ENCODE assay signal across 24 mouse cellular contexts in the genomic region with DNA sequence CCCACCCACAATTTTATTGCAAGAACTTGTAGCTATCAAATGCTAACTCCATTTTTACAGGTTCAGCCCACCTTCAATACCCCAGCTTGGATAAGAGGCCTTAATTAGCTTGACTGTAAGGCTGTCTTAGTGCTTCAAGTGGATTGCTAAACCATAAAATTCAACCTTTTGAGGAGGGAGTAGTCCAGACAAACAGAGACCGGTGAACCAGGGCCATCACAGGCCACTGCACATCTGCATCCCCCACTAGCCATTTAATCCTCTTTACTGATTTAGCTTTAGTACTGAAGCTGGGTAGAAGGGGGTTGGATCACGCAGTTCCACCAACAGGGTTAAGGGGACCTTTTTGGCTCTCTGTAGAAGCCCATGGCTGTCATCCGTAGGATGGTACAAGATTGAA.
"Had no signal": no experiment of that assay in that cellular context is flagged by ENCODE, and none has a peak within 500 bp of the region (broad histone marks: within the 10 kb centered on the region; RNA-seq: fewer than 3 reads in every experiment).

No protein-coding gene starts in this region.

- H3K9ac ChIP-seq: heart, embryonic 12.5 days; hindbrain, embryonic 12.5 days; hindbrain, embryonic 14.5 days; intestine, embryonic 15.5 days; liver, embryonic 13.5 days; liver, embryonic 15.5 days had no signal

- H3K36me3 ChIP-seq: heart, embryonic 10.5 days; hindbrain, embryonic 10.5 days; hindbrain, embryonic 12.5 days; intestine, embryonic 15.5 days; liver, embryonic 13.5 days; liver, embryonic 15.5 days had no signal

- H3K4me2 ChIP-seq: heart, embryonic 12.5 days; hindbrain, embryonic 12.5 days; hindbrain, embryonic 14.5 days; intestine, embryonic 15.5 days; liver, embryonic 11.5 days; liver, embryonic 13.5 days; liver, embryonic 15.5 days had no signal

- H3K9me3 ChIP-seq: heart, embryonic 10.5 days; heart, embryonic 12.5 days; hindbrain, embryonic 10.5 days; hindbrain, embryonic 12.5 days; intestine, embryonic 15.5 days; liver, embryonic 13.5 days; liver, embryonic 15.5 days had no signal

- ATAC-seq: forebrain, embryonic 16.5 days; hindbrain, embryonic 16.5 days; inflammation-experienced regulatory T-cells, adult 6 months; intestine, embryonic 15.5 days; intestine, postnatal 0 days had no signal

- H3K27me3 ChIP-seq: heart, embryonic 12.5 days; intestine, embryonic 15.5 days; liver, embryonic 13.5 days; liver, embryonic 15.5 days had no signal

- DNase-seq: gastrocnemius, adult 2 months; gastrocnemius, postnatal 10 days; gastrocnemius, postnatal 25 days; heart, adult 18-20 months; heart, postnatal 10 days; heart, postnatal 4 days; kidney, adult 18-20 months; kidney, postnatal 10 days; liver; liver, embryonic 13.5 days had no signal

- H3K27ac ChIP-seq: gastrocnemius, adult 2 months; heart, embryonic 10.5 days; hindbrain, embryonic 10.5 days; hindbrain, embryonic 12.5 days; hindbrain, embryonic 14.5 days; intestine, embryonic 15.5 days; layer of hippocampus, adult 2 months; left cerebral cortex, adult 2 months; liver, embryonic 13.5 days; liver, embryonic 15.5 days had no signal

- H3K4me1 ChIP-seq: heart, embryonic 10.5 days; heart, embryonic 12.5 days; intestine, embryonic 15.5 days; liver, embryonic 13.5 days; liver, embryonic 15.5 days had no signal

- H3K4me3 ChIP-seq: gastrocnemius, adult 2 months; heart, embryonic 10.5 days; heart, embryonic 12.5 days; hindbrain, embryonic 10.5 days; hindbrain, embryonic 12.5 days; intestine, embryonic 15.5 days; layer of hippocampus, adult 2 months; left cerebral cortex, adult 2 months; liver, embryonic 13.5 days; liver, embryonic 15.5 days had no signal
